Mouse (Mus musculus) heart, postnatal 0 days (tissue): ENCODE data around the gene Astl.

Experiments
- CTCF ChIP-seq: IDR thresholded peaks from 2 replicates; pipeline ENCODE4 v1.5.1; 2016; ENCODE audit warnings: antibody characterized with exemption, control low read depth, low read depth
- EP300 ChIP-seq: IDR thresholded peaks from 2 replicates; pipeline ENCODE4 v1.6.1; 2016; ENCODE audit warnings: antibody characterized with exemption, low read depth

- no peak for TF ChIP-seq CTCF
- no peak for TF ChIP-seq EP300
Measured at GRCm38 (mm10) chr2:127391323-127391722, 52.9 kb downstream of the Astl start.
